10 mouse cellular contexts compared by ENCODE assay signal in genomic region chr13:54874291-54875200, GRCm38 (mm10).
DNase-seq lines count a peak whose midpoint lies in the region; TF ChIP-seq lines count a peak whose summit lies in the region.
"Had no signal": no experiment of that assay in that cellular context is flagged by ENCODE, and none has a peak within 500 bp of the region (broad histone marks: within the 10 kb centered on the region; RNA-seq: fewer than 3 reads in every experiment).

No protein-coding gene starts in this region.

- no peak for TF ChIP-seq POLR2A in testis, adult 2 months (IDR thresholded peaks at IDR 0.05; ENCODE audit: control insufficient read depth, low read depth, low read length)

- WGBS in forebrain, embryonic 10.5 days, result 1% methylated on average over 38 of the region's 38 CpGs

- H3K9me3 ChIP-seq in forebrain, embryonic 10.5 days, result no peaks in the 10 kb centered on the region

- peaks cover 3% of the 10 kb centered on the region; the same call in 1 of the 2 replicates for H3K4me1 ChIP-seq in testis, adult 2 months (ENCODE audit: control insufficient read depth, insufficient read depth, low read length)
- H3K4me1 ChIP-seq in forebrain, embryonic 10.5 days, result peaks cover 39% of the 10 kb centered on the region

- no peak overlapping the region for H3K27ac ChIP-seq in testis, adult 2 months (ENCODE audit: control insufficient read depth, insufficient read depth, low read depth, low read length)
- peak overlapping the region; percentile 88 for H3K27ac ChIP-seq in forebrain, embryonic 10.5 days
- H3K27ac ChIP-seq: gastrocnemius, adult 2 months had no signal

- no peak for DNase-seq in testis, postnatal 14 days (ENCODE audit: low spot score)
- peak; percentile 72 for DNase-seq in forebrain, embryonic 10.5 days (ENCODE audit: extremely low spot score, low spot score)
- peak; percentile 34 for DNase-seq in mesoderm, embryonic 11.5 days (ENCODE audit: low read depth, low spot score)
- DNase-seq in ovary, postnatal 14 days (ENCODE audit: low spot score), result no peak
- no peak for DNase-seq in left cerebral cortex, adult 8-10 months (ENCODE audit: low spot score in 2 of 2)
- no peak for DNase-seq in heart, adult 11 months
- DNase-seq: gastrocnemius, adult 2 months; kidney, adult 2 months; lung, adult 2 months had no signal

- no peaks in the 10 kb centered on the region for H3K27me3 ChIP-seq in testis, adult 2 months (ENCODE audit: control insufficient read depth, insufficient read depth, low read length)
- peaks cover 75% of the 10 kb centered on the region for H3K27me3 ChIP-seq in forebrain, embryonic 10.5 days (ENCODE audit: poor library complexity, severe bottlenecking)

- no peaks in the 10 kb centered on the region for H3K36me3 ChIP-seq in testis, adult 2 months (ENCODE audit: control insufficient read depth, insufficient read depth, low read length)
- H3K36me3 ChIP-seq in forebrain, embryonic 10.5 days (replicated peaks), result no peaks in the 10 kb centered on the region

- H3K4me3 ChIP-seq in testis, adult 2 months (ENCODE audit: control insufficient read depth, low read depth, low read length), result peak overlapping the region; percentile 49
- H3K4me3 ChIP-seq in forebrain, embryonic 10.5 days, result peak overlapping the region; percentile 49
- H3K4me3 ChIP-seq: gastrocnemius, adult 2 months had no signal

- TF ChIP-seq CTCF in testis, adult 2 months (IDR thresholded peaks at IDR 0.05; ENCODE audit: control insufficient read depth, insufficient read depth, insufficient replicate concordance, low read depth, low read length), result no peak

Comparison
In these comparisons a context has a peak if more than half of its experiments do, and no peak if none do; other contexts are left out.
1. DNase-seq: peak in forebrain, embryonic 10.5 days (single experiment) and mesoderm, embryonic 11.5 days (single experiment); none in testis, postnatal 14 days (single experiment), ovary, postnatal 14 days (single experiment), left cerebral cortex, adult 8-10 months (0 of 2) and heart, adult 11 months (single experiment).